Mouse (Mus musculus): Measurements from ENCODE around the gene Olfr223.
"Not testable (repeated sequence)": the region's sequence is repeated elsewhere in the genome, so short reads cannot be mapped to it uniquely, and the experiment has no call there.

Gene Olfr223

GRCm38 (mm10) chr11:59596950-59597349, 3.9 kb upstream of the Olfr223 start:
- no peak for DNase-seq (ENCODE audit: low read depth, low spot score)

GRCm38 (mm10) chr11:59596091-59596490, 3.0 kb upstream of the Olfr223 start:
- DNase-seq (ENCODE audit: low read depth, low spot score), result no peak

GRCm38 (mm10) chr11:59589496-59589895, 3.6 kb downstream of the Olfr223 start:
- no peak for DNase-seq (ENCODE audit: low read depth, low spot score)

DNA sequence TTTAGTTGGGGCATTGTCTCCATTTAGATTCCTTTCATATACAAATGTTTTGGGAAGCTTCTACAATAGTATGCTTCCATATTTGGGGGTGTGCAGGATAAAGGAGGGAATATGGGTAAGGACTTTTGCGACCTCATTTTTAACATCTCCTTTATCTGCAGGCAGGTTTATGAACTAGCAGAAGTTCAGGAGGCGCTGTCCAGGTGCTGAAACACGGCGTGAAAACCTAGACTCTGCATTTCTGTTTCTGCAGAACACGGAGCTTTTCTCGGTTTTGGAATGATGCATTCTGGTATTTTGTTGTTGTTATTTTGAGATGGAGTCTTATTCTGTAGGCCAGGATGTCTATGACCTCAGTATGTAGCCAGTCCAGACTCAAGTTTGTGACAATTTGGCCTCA, 8.6 kb downstream of the Olfr223 start:
- DNase-seq (ENCODE audit: low read depth, low spot score), result no peak

GRCm38 (mm10) chr11:59576135-59576534, 17.0 kb downstream of the Olfr223 start, which contains the start of gene Olfr222:
TSS of gene Olfr222 (minus strand) at chr11:59576235.
- DNase-seq (ENCODE audit: low read depth, low spot score), result not testable (repeated sequence)

DNA sequence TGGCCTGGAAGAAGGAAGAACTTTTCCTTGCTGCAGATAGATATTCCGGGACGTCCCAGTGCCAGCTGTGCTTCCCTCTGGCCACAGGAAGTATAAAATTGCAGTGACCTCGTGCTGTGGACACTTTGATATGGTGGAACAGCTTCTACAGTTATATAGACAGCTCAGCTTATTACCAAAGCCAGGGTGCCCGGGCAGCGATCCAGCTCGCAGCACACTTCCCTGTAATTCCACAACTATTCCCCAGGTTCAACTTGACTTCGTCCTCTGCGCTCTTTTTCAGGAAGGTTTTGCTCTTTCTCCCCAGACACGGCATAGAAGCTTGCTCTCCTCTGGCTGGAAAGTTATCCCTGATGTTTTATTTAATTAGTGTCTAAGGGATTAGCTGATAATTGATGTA, 17.4 kb downstream of the Olfr223 start:
- no peak for DNase-seq (ENCODE audit: low read depth, low spot score)

GRCm38 (mm10) chr11:59569306-59569705, 23.8 kb downstream of the Olfr223 start:
- DNase-seq (ENCODE audit: low read depth, low spot score), result peak; percentile 43

GRCm38 (mm10) chr11:59562837-59563236, 30.3 kb downstream of the Olfr223 start:
- DNase-seq (ENCODE audit: low read depth, low spot score), result no peak

- no peak for DNase-seq (ENCODE audit: low read depth, low spot score)
Observed at GRCm38 (mm10) chr11:59562336-59562735, 30.8 kb downstream of the Olfr223 start.

- no peak for DNase-seq (ENCODE audit: low read depth, low spot score)
Observed at GRCm38 (mm10) chr11:59560906-59561305, 32.2 kb downstream of the Olfr223 start.

DNA sequence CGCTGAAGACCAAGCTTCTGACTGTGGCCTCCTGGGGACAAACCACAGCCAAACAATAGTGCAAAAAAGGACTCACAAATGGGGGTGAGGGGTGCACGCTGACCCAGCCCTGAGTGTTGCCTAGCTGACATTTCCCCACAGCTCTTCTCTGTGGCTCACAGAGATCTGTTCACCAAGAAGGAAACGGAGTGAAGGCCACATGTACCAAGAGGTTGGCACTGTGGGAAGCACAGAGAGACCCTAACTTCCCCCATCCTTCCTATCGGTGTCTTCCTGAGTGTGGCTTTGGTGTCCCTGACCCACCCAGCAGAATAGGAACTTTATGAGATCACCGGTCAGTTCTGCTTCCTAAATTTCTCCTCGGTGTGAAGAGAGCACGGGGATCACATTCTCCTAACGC, 38.6 kb downstream of the Olfr223 start:
- no peak for DNase-seq (ENCODE audit: low read depth, low spot score)

- no peak for DNase-seq (ENCODE audit: low read depth, low spot score)
Observed at GRCm38 (mm10) chr11:59554127-59554526, 39.0 kb downstream of the Olfr223 start.

- no peak for DNase-seq (ENCODE audit: low read depth, low spot score)
Observed at GRCm38 (mm10) chr11:59544005-59544404, 49.1 kb downstream of the Olfr223 start.

- DNase-seq (ENCODE audit: low read depth, low spot score), result no peak
Observed at GRCm38 (mm10) chr11:59543376-59543775, 49.7 kb downstream of the Olfr223 start.

GRCm38 (mm10) chr11:59542442-59542841, 50.6 kb downstream of the Olfr223 start:
- DNase-seq (ENCODE audit: low read depth, low spot score), result no peak

- DNase-seq (ENCODE audit: low read depth, low spot score), result no peak
Observed at GRCm38 (mm10) chr11:59541324-59541723, 51.8 kb downstream of the Olfr223 start, which contains the start of gene Nlrp3. TSS of gene Nlrp3 (plus strand) at chr11:59541568.

GRCm38 (mm10) chr11:59540123-59540522, 53.0 kb downstream of the Olfr223 start:
- no peak for DNase-seq (ENCODE audit: low read depth, low spot score)

All from ZHBTc4 (cell line).